Comparison of ENCODE assay signal across 11 mouse cellular contexts in genomic region chr5:134352527-134353001, GRCm38 (mm10). TPM values are rescaled to one million over a fixed set of nuclear protein-coding genes. Genes with fewer than 3 reads are reported as not detected.
DNase-seq lines count a peak whose midpoint lies in the region; ATAC-seq lines count a peak whose summit lies in the region.
"Had no signal": no experiment of that assay in that cellular context is flagged by ENCODE, and none has a peak within 500 bp of the region (broad histone marks: within the 10 kb centered on the region; RNA-seq: fewer than 3 reads in every experiment).

No protein-coding gene starts in this region.

- H3K27ac ChIP-seq in hindbrain, embryonic 13.5 days = no peak overlapping the region
- H3K27ac ChIP-seq: limb, embryonic 13.5 days; neural tube, embryonic 15.5 days had no signal

- peak; percentile 96 for DNase-seq in heart, adult 11 months
- DNase-seq in heart, adult 8-10 months (ENCODE audit: low spot score) = no peak
- DNase-seq in 3T3-L1 (ENCODE audit: low read depth, low spot score) = peak; percentile 76
- peak; percentile 73 for DNase-seq in lung, postnatal 10 days
- DNase-seq in layer of hippocampus, postnatal 14 days (ENCODE audit: low spot score in 2 of 2) = no peak
- DNase-seq in thymus, postnatal 14 days = no peak
- DNase-seq: thymus, postnatal 36 days had no signal

- no peaks in the 10 kb centered on the region for H3K9me3 ChIP-seq in hindbrain, embryonic 13.5 days
- H3K9me3 ChIP-seq: limb, embryonic 13.5 days; neural tube, embryonic 15.5 days had no signal

- H3K4me2 ChIP-seq in hindbrain, embryonic 13.5 days = no peak overlapping the region
- H3K4me2 ChIP-seq: limb, embryonic 13.5 days; neural tube, embryonic 15.5 days had no signal

- 86% methylated on average over 3 of the region's 3 CpGs for WGBS in hindbrain, embryonic 13.5 days

- peak; percentile 70 for ATAC-seq in granulocyte monocyte progenitor cell, adult 5-6 weeks (replicated peaks; ENCODE audit: poor library complexity, severe bottlenecking)
- no peak for ATAC-seq in hindbrain, embryonic 13.5 days (ENCODE audit: low FRiP score)

- peaks cover 5% of the 10 kb centered on the region; the same call in 1 of the 2 replicates for H3K4me1 ChIP-seq in hindbrain, embryonic 13.5 days (replicated peaks)

- peaks cover 5% of the 10 kb centered on the region for H3K36me3 ChIP-seq in hindbrain, embryonic 13.5 days

- H3K27me3 ChIP-seq in hindbrain, embryonic 13.5 days = no peaks in the 10 kb centered on the region
- H3K27me3 ChIP-seq: limb, embryonic 13.5 days; neural tube, embryonic 15.5 days had no signal

- H3K4me3 ChIP-seq in hindbrain, embryonic 13.5 days = no peak overlapping the region
- H3K4me3 ChIP-seq: limb, embryonic 13.5 days; neural tube, embryonic 15.5 days had no signal

- no peak overlapping the region for H3K9ac ChIP-seq in hindbrain, embryonic 13.5 days
- H3K9ac ChIP-seq: limb, embryonic 13.5 days; neural tube, embryonic 15.5 days had no signal

RNA-seq across cellular contexts. Expression of gene Gtf2i, which starts 38.0 kb away (rescaled TPM):
- total RNA-seq in heart, adult 8-10 months (2022) = 100 to 1,000 TPM; 183 to 210 (median 205) TPM
- total RNA-seq in granulocyte monocyte progenitor cell, adult 5-6 weeks (2014; fragmentation: Nextera tagmentation) = 139 and 142 TPM in 2 replicates
- 49.9 and 63.1 TPM in 2 replicates for total RNA-seq in granulocyte monocyte progenitor cell, adult 5-6 weeks (2017)
- 173 TPM in 2 replicates for polyA plus RNA-seq in hindbrain, embryonic 13.5 days (2015; fragmentation: Nextera tagmentation; extraction: Ambion mirVana)
- 100 to 1,000 TPM; 228 TPM for total RNA-seq in layer of hippocampus, postnatal 14 days (2021)

Comparison
In these comparisons a context has a peak if more than half of its experiments do, and no peak if none do; other contexts are left out.
1. DNase-seq: peak in heart, adult 11 months (single experiment), 3T3-L1 (single experiment) and lung, postnatal 10 days (single experiment); none in heart, adult 8-10 months (single experiment), layer of hippocampus, postnatal 14 days (0 of 2) and thymus, postnatal 14 days (single experiment).